Mouse (Mus musculus): ENCODE results near the gene Rpl22. TPM values are rescaled to one million over a fixed set of nuclear protein-coding genes. Genes with fewer than 3 reads are reported as not detected.

Gene Rpl22
- polyA plus RNA-seq, 1 experiment = 1,836 TPM

- Histone ChIP-seq H3K79me3 (ENCODE audit: low read depth) (peaks cover 13% of the 10 kb centered on the region), H3K4me3 (ENCODE audit: insufficient read depth, poor library complexity, severe bottlenecking) (no peak overlapping the region), H3ac (ENCODE audit: control insufficient read depth, insufficient read length, low read depth) (no peak overlapping the region), H3K27me3 (ENCODE audit: control insufficient read depth, insufficient read depth, insufficient read length) (peaks cover 36% of the 10 kb centered on the region), H3K79me2 (ENCODE audit: control insufficient read depth, insufficient read depth) (peaks cover 21% of the 10 kb centered on the region), H3K36me3 (ENCODE audit: control insufficient read depth, insufficient read depth) (peaks cover 2% of the 10 kb centered on the region)
- no peak for TF ChIP-seq CTCF (IDR thresholded peaks at IDR 0.05; ENCODE audit: control insufficient read depth, insufficient read depth, insufficient read length)
- no peak for TF ChIP-seq MYOG (IDR thresholded peaks at IDR 0.05; ENCODE audit: control insufficient read depth, extremely low read depth, insufficient read length)
- TF ChIP-seq MAX (IDR thresholded peaks at IDR 0.05) = no peak
- TF ChIP-seq USF1 (IDR thresholded peaks at IDR 0.05; ENCODE audit: low read depth) = no peak
Measured at GRCm38 (mm10) chr4:152294188-152294929, 31.2 kb upstream of the Rpl22 start.

- Histone ChIP-seq H3K27me3 (ENCODE audit: control insufficient read depth, insufficient read depth, insufficient read length) (peaks cover 23% of the 10 kb centered on the region), H3K79me2 (ENCODE audit: control insufficient read depth, insufficient read depth) (peaks cover 26% of the 10 kb centered on the region), H3ac (ENCODE audit: control insufficient read depth, insufficient read length, low read depth) (peak overlapping the region; percentile 16), H3K4me3 (ENCODE audit: insufficient read depth, poor library complexity, severe bottlenecking) (no peak overlapping the region), H3K36me3 (ENCODE audit: control insufficient read depth, insufficient read depth) (peaks cover 18% of the 10 kb centered on the region), H3K79me3 (ENCODE audit: low read depth) (peaks cover 13% of the 10 kb centered on the region)
- TF ChIP-seq CTCF (IDR thresholded peaks at IDR 0.05; ENCODE audit: control insufficient read depth, insufficient read depth, insufficient read length) = no peak
- no peak for TF ChIP-seq MYOG (IDR thresholded peaks at IDR 0.05; ENCODE audit: control insufficient read depth, extremely low read depth, insufficient read length)
- no peak for TF ChIP-seq USF1 (IDR thresholded peaks at IDR 0.05; ENCODE audit: low read depth)
- no peak for TF ChIP-seq MYOD1 (IDR thresholded peaks at IDR 0.05; ENCODE audit: control insufficient read depth, insufficient read length, low read depth)
- no peak for TF ChIP-seq MAX (IDR thresholded peaks at IDR 0.05)
- no peak for TF ChIP-seq CEBPB (IDR thresholded peaks at IDR 0.05; ENCODE audit: low read depth)
- TF ChIP-seq FOSL1 (IDR thresholded peaks at IDR 0.05; ENCODE audit: insufficient read depth, low read length, poor library complexity, severe bottlenecking) = no peak
Measured at GRCm38 (mm10) chr4:152295916-152296315, 29.6 kb upstream of the Rpl22 start.

- peaks cover 26% of the 10 kb centered on the region for H3K79me2 ChIP-seq (ENCODE audit: control insufficient read depth, insufficient read depth)
- peaks cover 19% of the 10 kb centered on the region for H3K27me3 ChIP-seq (ENCODE audit: control insufficient read depth, insufficient read depth, insufficient read length)
- peaks cover 13% of the 10 kb centered on the region for H3K79me3 ChIP-seq (ENCODE audit: low read depth)
- H3ac ChIP-seq (ENCODE audit: control insufficient read depth, insufficient read length, low read depth) = peak overlapping the region; percentile 69
- peak overlapping the region; percentile 39 for H3K4me3 ChIP-seq (ENCODE audit: insufficient read depth, poor library complexity, severe bottlenecking)
- no peak for TF ChIP-seq CEBPB (IDR thresholded peaks at IDR 0.05; ENCODE audit: low read depth)
- no peak for TF ChIP-seq FOSL1 (IDR thresholded peaks at IDR 0.05; ENCODE audit: insufficient read depth, low read length, poor library complexity, severe bottlenecking)
- no peak for TF ChIP-seq CTCF (IDR thresholded peaks at IDR 0.05; ENCODE audit: control insufficient read depth, insufficient read depth, insufficient read length)
- H3K36me3 ChIP-seq (ENCODE audit: control insufficient read depth, insufficient read depth) = peaks cover 22% of the 10 kb centered on the region
Measured at GRCm38 (mm10) chr4:152296371-152296770, 29.2 kb upstream of the Rpl22 start.

- TF ChIP-seq CEBPB (IDR thresholded peaks at IDR 0.05; ENCODE audit: low read depth) (no peak), MYOG (IDR thresholded peaks at IDR 0.05; ENCODE audit: control insufficient read depth, extremely low read depth, insufficient read length) (no peak), MAX (IDR thresholded peaks at IDR 0.05) (no peak), CTCF (IDR thresholded peaks at IDR 0.05; ENCODE audit: control insufficient read depth, insufficient read depth, insufficient read length) (no peak), USF1 (IDR thresholded peaks at IDR 0.05; ENCODE audit: low read depth) (no peak), FOSL1 (IDR thresholded peaks at IDR 0.05; ENCODE audit: insufficient read depth, low read length, poor library complexity, severe bottlenecking) (no peak), MYOD1 (IDR thresholded peaks at IDR 0.05; ENCODE audit: control insufficient read depth, insufficient read length, low read depth) (no peak)
- Histone ChIP-seq H3K79me2 (ENCODE audit: control insufficient read depth, insufficient read depth) (peaks cover 26% of the 10 kb centered on the region), H3ac (ENCODE audit: control insufficient read depth, insufficient read length, low read depth) (peak within 1 kb of the TSS; percentile 93), H3K79me3 (ENCODE audit: low read depth) (peaks cover 13% of the 10 kb centered on the region), H3K27me3 (ENCODE audit: control insufficient read depth, insufficient read depth, insufficient read length) (peaks cover 14% of the 10 kb centered on the region), H3K4me3 (ENCODE audit: insufficient read depth, poor library complexity, severe bottlenecking) (peak within 1 kb of the TSS; percentile 80), H3K36me3 (ENCODE audit: control insufficient read depth, insufficient read depth) (peaks cover 29% of the 10 kb centered on the region)
Measured at GRCm38 (mm10) chr4:152296874-152297861, 28.4 kb upstream of the Rpl22 start, which contains the start of gene Icmt. Icmt (plus strand) TSS chr4:152297227.

GRCm38 (mm10) chr4:152298836-152299235 lies 26.7 kb upstream of the Rpl22 start:
- Histone ChIP-seq H3ac (ENCODE audit: control insufficient read depth, insufficient read length, low read depth) (no peak overlapping the region), H3K36me3 (ENCODE audit: control insufficient read depth, insufficient read depth) (peaks cover 42% of the 10 kb centered on the region), H3K27me3 (ENCODE audit: control insufficient read depth, insufficient read depth, insufficient read length) (no peaks in the 10 kb centered on the region), H3K4me3 (ENCODE audit: insufficient read depth, poor library complexity, severe bottlenecking) (no peak overlapping the region), H3K79me3 (ENCODE audit: low read depth) (peaks cover 13% of the 10 kb centered on the region), H3K79me2 (ENCODE audit: control insufficient read depth, insufficient read depth) (peaks cover 26% of the 10 kb centered on the region)
- TF ChIP-seq MYOG (IDR thresholded peaks at IDR 0.05; ENCODE audit: control insufficient read depth, extremely low read depth, insufficient read length) (no peak), FOSL1 (IDR thresholded peaks at IDR 0.05; ENCODE audit: insufficient read depth, low read length, poor library complexity, severe bottlenecking) (no peak), MYOD1 (IDR thresholded peaks at IDR 0.05; ENCODE audit: control insufficient read depth, insufficient read length, low read depth) (no peak), CEBPB (IDR thresholded peaks at IDR 0.05; ENCODE audit: low read depth) (no peak), CTCF (IDR thresholded peaks at IDR 0.05; ENCODE audit: control insufficient read depth, insufficient read depth, insufficient read length) (no peak), MAX (IDR thresholded peaks at IDR 0.05) (no peak), USF1 (IDR thresholded peaks at IDR 0.05; ENCODE audit: low read depth) (no peak)
